Mouse (Mus musculus) ES-Bruce4 (cell line): ENCODE results near the gene Rbp3.

ENCODE experiments used
- CTCF ChIP-seq: IDR thresholded peaks from one replicate; pipeline ENCODE4 v1.8.1; 2011; ENCODE audit warnings: low read depth, low read length
- EP300 ChIP-seq: IDR thresholded peaks from 2 replicates; pipeline ENCODE4 v1.6.1; 2011; ENCODE audit warnings: low read depth, low read length; ENCODE audit not compliant: insufficient read depth
- POLR2A ChIP-seq: IDR thresholded peaks from one replicate; pipeline ENCODE4 v1.8.1; 2011; ENCODE audit warnings: low read length; ENCODE audit not compliant: insufficient read depth

DNA sequence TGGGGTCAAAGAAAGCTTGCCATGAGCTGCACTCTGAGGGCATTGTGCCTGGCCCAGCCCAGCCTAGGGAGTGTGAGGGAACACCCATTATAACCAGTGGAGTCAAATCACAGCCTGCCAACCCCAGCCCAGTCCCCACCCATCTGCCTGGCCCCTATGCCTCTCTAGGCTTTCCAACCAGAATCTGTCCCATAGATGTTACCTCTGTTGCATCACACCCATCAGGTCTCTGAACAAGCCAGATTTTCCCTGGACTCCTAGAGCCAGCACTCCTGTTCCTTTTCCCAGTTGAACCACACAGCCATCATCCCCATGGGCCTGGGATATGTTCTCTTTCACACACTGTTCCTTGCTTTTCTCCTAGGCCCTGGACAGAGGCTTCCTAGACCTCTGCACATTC, 47.6 kb downstream of the Rbp3 start:
- TF ChIP-seq CTCF (no peak), POLR2A (no peak), EP300 (no peak)
